Comparison of ENCODE assay signal across 8 mouse cellular contexts in the genomic region with DNA sequence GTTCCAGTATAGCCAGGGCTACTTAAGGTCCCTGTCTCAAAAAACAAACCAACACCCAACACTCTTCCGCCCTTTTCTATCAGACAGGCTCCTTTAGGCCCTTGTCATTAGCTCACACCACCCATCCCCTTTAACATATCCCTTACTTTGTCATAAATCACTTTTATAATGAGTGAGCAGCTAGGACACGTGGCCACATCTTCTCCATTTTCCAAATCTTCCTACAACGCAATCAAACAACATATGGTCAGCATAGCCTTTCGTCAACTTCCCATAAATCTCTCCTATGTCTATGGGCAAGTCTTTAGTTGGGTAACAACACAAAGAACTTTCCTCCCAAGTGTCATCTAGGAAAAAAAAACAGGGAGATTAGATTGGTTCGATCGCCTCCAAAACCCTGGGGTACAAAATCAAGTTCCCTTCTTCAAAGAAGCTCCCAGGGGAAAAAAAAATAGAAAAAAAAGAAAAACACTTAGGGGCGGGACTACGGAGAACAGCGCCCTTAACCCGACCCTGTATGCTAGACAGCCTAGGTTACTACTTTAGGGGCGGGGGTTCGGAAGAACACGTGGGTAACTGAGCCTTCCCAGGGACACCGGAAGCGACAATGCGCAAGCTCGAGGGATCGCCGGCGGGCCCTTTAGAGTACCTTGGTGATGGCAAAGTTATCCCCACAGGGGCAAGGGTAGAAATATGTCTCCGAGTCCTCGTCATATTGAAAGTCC. TPM values are rescaled to one million over a fixed set of nuclear protein-coding genes. Genes with fewer than 3 reads are reported as not detected.
A peak's percentile ranks its signal among the peaks of the same experiment; 100 is the strongest.
DNase-seq lines count a peak whose midpoint lies in the region; ATAC-seq and TF ChIP-seq lines count a peak whose summit lies in the region.

A gene (plus strand): TSS at position 614 of the 725 bp plus-strand sequence.

- peaks cover 2% of the 10 kb centered on the region; the same call in 1 of the 2 replicates for H3K79me2 ChIP-seq in heart, adult 2 months (replicated peaks; ENCODE audit: control insufficient read depth, insufficient read depth, low read length)

- intact Hi-C loops in heart, adult 2 months (cut with DNase I), result loop anchor here (2.0 to 5.0 kb wide), 2 partner anchors 74 to 443 kb away; a partner anchor contains a TSS

- H3K4me3 ChIP-seq in heart, adult 2 months, result peak within 1 kb of the TSS; percentile 97
- peak within 1 kb of the TSS; percentile 94 for H3K4me3 ChIP-seq in ES-Bruce4 (ENCODE audit: low read depth, low read length)
- peak within 1 kb of the TSS; percentile 71 for H3K4me3 ChIP-seq in heart, embryonic 10.5 days

- no peaks in the 10 kb centered on the region for H3K9me3 ChIP-seq in ES-Bruce4 (replicated peaks; ENCODE audit: control insufficient read depth, insufficient read depth, low read length, poor library complexity, severe bottlenecking)
- H3K9me3 ChIP-seq in heart, embryonic 10.5 days, result no peaks in the 10 kb centered on the region

- no peak for DNase-seq in heart, adult 2 months
- DNase-seq in heart, adult 11 months, result no peak
- peak; percentile 95 for DNase-seq in embryo, embryonic 10.5 days (ENCODE audit: low spot score)
- no peak for DNase-seq in heart, embryonic 10.5 days (ENCODE audit: low spot score)
- no peak for DNase-seq in layer of hippocampus, postnatal 25 days (ENCODE audit: extremely low spot score in 1 of 2, low spot score in 1 of 2)

- TF ChIP-seq POLR2A in heart, adult 2 months (IDR thresholded peaks at IDR 0.05; ENCODE audit: insufficient read depth, low read depth, low read length), result no peak
- no peak for TF ChIP-seq POLR2A in ES-Bruce4 (IDR thresholded peaks at IDR 0.05; ENCODE audit: insufficient read depth, low read length)

- peak; percentile 96 for ATAC-seq in megakaryocyte-erythroid progenitor cell, adult 5-6 weeks (replicated peaks; ENCODE audit: low FRiP score, low TSS enrichment, poor library complexity, severe bottlenecking)
- ATAC-seq in cerebellum, adult (ENCODE audit: insufficient number of reproducible peaks, low FRiP score, low TSS enrichment), result no peak

- H3K27ac ChIP-seq in heart, adult 2 months, result peak within 1 kb of the TSS; percentile 96
- peak within 1 kb of the TSS; percentile 89 for H3K27ac ChIP-seq in ES-Bruce4 (ENCODE audit: insufficient read depth, low read length)
- H3K27ac ChIP-seq in heart, embryonic 10.5 days, result peak within 1 kb of the TSS; percentile 93

- no peak for TF ChIP-seq EP300 in heart, adult 2 months (IDR thresholded peaks at IDR 0.05; ENCODE audit: insufficient read depth, low read depth, low read length)
- TF ChIP-seq EP300 in ES-Bruce4 (IDR thresholded peaks at IDR 0.05; ENCODE audit: insufficient read depth, low read depth, low read length), result peak; percentile 9; the same call in 1 of the 2 replicates

- TF ChIP-seq CTCF in heart, adult 2 months (IDR thresholded peaks at IDR 0.05), result no peak
- TF ChIP-seq CTCF in ES-Bruce4 (IDR thresholded peaks at IDR 0.05; ENCODE audit: low read depth, low read length), result no peak

- H3K9ac ChIP-seq in heart, adult 2 months (ENCODE audit: low read depth, low read length), result peak within 1 kb of the TSS; percentile 83
- H3K9ac ChIP-seq in ES-Bruce4 (ENCODE audit: low read depth, poor library complexity, severe bottlenecking), result peak within 1 kb of the TSS; percentile 79

- H3K27me3 ChIP-seq in heart, adult 2 months (ENCODE audit: control insufficient read depth, insufficient read depth, low read length), result no peaks in the 10 kb centered on the region
- no peaks in the 10 kb centered on the region for H3K27me3 ChIP-seq in ES-Bruce4 (ENCODE audit: control insufficient read depth, insufficient read depth, low read length, poor library complexity, severe bottlenecking)
- no peaks in the 10 kb centered on the region for H3K27me3 ChIP-seq in heart, embryonic 10.5 days (ENCODE audit: insufficient read depth, poor library complexity, severe bottlenecking)

- WGBS in heart, adult 2 months, result 4% methylated on average over 22 of the region's 22 CpGs
- 4% methylated on average over 22 of the region's 22 CpGs for WGBS in heart, embryonic 10.5 days

- H3K36me3 ChIP-seq in heart, adult 2 months (ENCODE audit: control insufficient read depth, insufficient read depth, low read length), result peaks cover 3% of the 10 kb centered on the region
- H3K36me3 ChIP-seq in ES-Bruce4 (ENCODE audit: control insufficient read depth, insufficient read depth, low read length, poor library complexity, severe bottlenecking), result peaks cover 17% of the 10 kb centered on the region
- H3K36me3 ChIP-seq in heart, embryonic 10.5 days, result peaks cover 33% of the 10 kb centered on the region

- H3K4me1 ChIP-seq in heart, adult 2 months (ENCODE audit: control insufficient read depth, insufficient read depth, low read length), result peaks cover 1% of the 10 kb centered on the region; the same call in 1 of the 2 replicates
- no peaks in the 10 kb centered on the region for H3K4me1 ChIP-seq in ES-Bruce4 (ENCODE audit: control insufficient read depth, insufficient read depth, low read length)
- peaks cover 12% of the 10 kb centered on the region; the same call in 1 of the 2 replicates for H3K4me1 ChIP-seq in heart, embryonic 10.5 days

RNA-seq across cellular contexts. Expression of the gene that starts here (rescaled TPM):
- 10 to 100 TPM; 49.5 to 54.9 TPM for total RNA-seq in heart, adult 2 months (2021)
- polyA plus RNA-seq in heart, adult 2 months (2012; rRNA removed), result 53.9 and 92.7 TPM in 2 replicates
- 36.4 and 40.8 TPM in 2 replicates for polyA plus RNA-seq in ES-Bruce4 (2011; ENCODE audit: insufficient read depth, insufficient read length, low read depth, missing spikeins)
- 26.5 and 36.6 TPM in 2 replicates for polyA plus RNA-seq in heart, embryonic 10.5 days (2016; fragmentation: Nextera tagmentation; extraction: Ambion mirVana)
- total RNA-seq in layer of hippocampus, postnatal 25 days (2021), result 10 to 100 TPM; 14.4 to 17.3 TPM
- total RNA-seq in megakaryocyte-erythroid progenitor cell, adult 5-6 weeks (2014; fragmentation: Nextera tagmentation), result 15.0 and 34.8 TPM in 2 replicates
- 28.7 and 54.1 TPM in 2 replicates for total RNA-seq in megakaryocyte-erythroid progenitor cell, adult 5-6 weeks (2017)
